Mouse (Mus musculus) limb, embryonic 13.5 days (tissue): ENCODE measurements around the gene Anks1b. TPM values are rescaled to one million over a fixed set of nuclear protein-coding genes. Genes with fewer than 3 reads are reported as not detected.

Experiments used
- ATAC-seq: fragments of 200-750 bp; cut with Nextera tagmentation; 2 replicates; pipeline ENCODE4 v1.8.0; 2017; ENCODE audit warnings: low read depth, moderate number of reproducible peaks, moderate TSS enrichment; ENCODE audit not compliant: low FRiP score
- H3K27ac ChIP-seq: fragments of 300-500 bp; sonication (generic); 2 replicates; pipeline ENCODE4 v1.5.1; 2015; ENCODE audit warnings: inconsistent platforms, mild to moderate bottlenecking, moderate library complexity
- H3K27me3 ChIP-seq: fragments of 300-500 bp; sonication (generic); 2 replicates; pipeline ENCODE4 v1.6.1; 2015; ENCODE audit warnings: mild to moderate bottlenecking, inconsistent platforms
- H3K36me3 ChIP-seq: fragments of 300-500 bp; sonication (generic); 2 replicates; pipeline ENCODE4 v1.6.1; 2015; ENCODE audit warnings: inconsistent platforms, mild to moderate bottlenecking, moderate library complexity
- H3K4me1 ChIP-seq: fragments of 300-500 bp; sonication (generic); 2 replicates; pipeline ENCODE4 v1.6.1; 2015; ENCODE audit warnings: inconsistent platforms
- H3K4me2 ChIP-seq: fragments of 300-500 bp; sonication (generic); replicated peaks from 2 replicates; pipeline ENCODE4 v1.6.1; 2015; ENCODE audit warnings: inconsistent platforms, mild to moderate bottlenecking, moderate library complexity
- H3K4me3 ChIP-seq: fragments of 300-500 bp; sonication (generic); 2 replicates; pipeline ENCODE4 v1.5.1; 2015; ENCODE audit warnings: moderate library complexity, mild to moderate bottlenecking, inconsistent platforms
- H3K9ac ChIP-seq: fragments of 300-500 bp; sonication (generic); 2 replicates; pipeline ENCODE4 v1.6.1; 2015; ENCODE audit warnings: mild to moderate bottlenecking, inconsistent platforms
- H3K9me3 ChIP-seq: fragments of 300-500 bp; sonication (generic); 2 replicates; pipeline ENCODE4 v1.6.1; 2016; ENCODE audit warnings: inconsistent platforms
- WGBS: fragments of 180-500 bp; shearing (Covaris S2); methylation state at CpG from one replicate; pipeline ENCODE4 v1.1.7; 2015; 5-methylcytosine and 5-hydroxymethylcytosine counted together
- polyA plus RNA-seq: library from polyadenylated mRNA; unstranded; fragments of >200 nt; fragmentation: Nextera tagmentation; extraction: Ambion mirVana; gene quantifications from 2 replicates; pipeline ENCODE4 v1.2.1, GENCODE M21; 2015

Gene Anks1b
- polyA plus RNA-seq, 1 experiment from 2014 or later, result 2.9 TPM

DNA sequence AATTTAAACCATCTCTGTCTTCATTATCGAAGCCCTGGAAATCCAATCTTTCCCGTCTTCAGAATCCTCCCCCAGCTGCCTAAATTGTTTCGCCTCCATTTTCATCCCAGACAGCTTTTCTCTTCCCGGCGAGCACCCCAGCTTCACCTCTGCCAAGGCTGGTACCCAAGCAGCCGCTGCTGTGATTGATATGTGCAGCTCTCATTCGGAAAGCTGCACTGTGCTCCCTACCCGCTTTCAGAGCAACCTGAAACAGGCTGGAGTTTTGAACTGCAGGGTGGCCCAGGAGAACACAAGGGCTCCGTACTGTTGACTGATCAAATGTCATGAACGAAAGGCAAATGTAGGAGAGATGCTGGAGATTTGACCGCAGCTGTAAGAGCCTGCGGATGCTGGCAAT is 559.2 kb downstream of the Anks1b start:
- H3K4me3 ChIP-seq, result peak overlapping the region; percentile 19
- WGBS, result 29% methylated on average over 12 of the region's 12 CpGs
- H3K4me1 ChIP-seq, result peaks cover 12% of the 10 kb centered on the region
- no peak for ATAC-seq
- no peaks in the 10 kb centered on the region for H3K27me3 ChIP-seq
- H3K9ac ChIP-seq, result no peak overlapping the region
- no peaks in the 10 kb centered on the region for H3K9me3 ChIP-seq
- no peaks in the 10 kb centered on the region for H3K36me3 ChIP-seq
- no peak overlapping the region for H3K27ac ChIP-seq
- H3K4me2 ChIP-seq, result peak overlapping the region; percentile 54

DNA sequence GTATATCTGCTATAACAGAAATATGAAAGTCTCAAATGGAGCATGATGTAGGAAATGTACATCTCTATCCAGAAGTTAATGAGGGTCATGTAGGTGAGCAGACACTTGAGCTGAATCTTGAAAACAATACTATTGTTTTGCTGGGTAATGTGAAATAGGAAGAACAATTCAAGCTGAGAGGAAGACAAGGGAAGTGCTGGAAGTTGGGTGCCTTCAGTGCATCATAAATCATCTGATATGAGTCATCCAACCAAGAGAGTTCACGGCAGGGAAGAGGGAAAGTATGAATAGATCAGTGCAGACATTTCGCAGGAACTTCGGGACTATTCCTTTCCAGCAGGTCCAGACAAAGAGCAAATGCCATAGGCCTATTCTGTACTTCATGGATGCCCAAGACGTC is 567.7 kb downstream of the Anks1b start:
- no peaks in the 10 kb centered on the region for H3K9me3 ChIP-seq

GRCm38 (mm10) chr10:90441656-90442055 is 568.3 kb downstream of the Anks1b start:
- Histone ChIP-seq H3K9ac (no peak overlapping the region), H3K4me1 (no peaks in the 10 kb centered on the region), H3K4me2 (no peak overlapping the region), H3K27me3 (no peaks in the 10 kb centered on the region), H3K4me3 (no peak overlapping the region), H3K36me3 (no peaks in the 10 kb centered on the region), H3K27ac (no peak overlapping the region), H3K9me3 (no peaks in the 10 kb centered on the region)
- 39% methylated on average over 1 of the region's 1 CpGs for WGBS
- no peak for ATAC-seq

More for the DNA sequence above, 567.7 kb downstream of the Anks1b start:
- H3K4me1 ChIP-seq, result no peaks in the 10 kb centered on the region
- no peak overlapping the region for H3K9ac ChIP-seq
- 84% methylated on average over 4 of the region's 4 CpGs for WGBS
- no peaks in the 10 kb centered on the region for H3K27me3 ChIP-seq
- no peak overlapping the region for H3K27ac ChIP-seq
- H3K36me3 ChIP-seq, result no peaks in the 10 kb centered on the region
- no peak overlapping the region for H3K4me2 ChIP-seq
- H3K4me3 ChIP-seq, result no peak overlapping the region
- ATAC-seq, result no peak

- H3K9ac ChIP-seq, result no peak overlapping the region
- H3K4me3 ChIP-seq, result no peak overlapping the region
- H3K4me1 ChIP-seq, result no peaks in the 10 kb centered on the region
- no peaks in the 10 kb centered on the region for H3K9me3 ChIP-seq
- ATAC-seq, result no peak
- 81% methylated on average over 2 of the region's 2 CpGs for WGBS
- H3K4me2 ChIP-seq, result no peak overlapping the region
- H3K27me3 ChIP-seq, result no peaks in the 10 kb centered on the region
- no peaks in the 10 kb centered on the region for H3K36me3 ChIP-seq
- H3K27ac ChIP-seq, result no peak overlapping the region
Measured at GRCm38 (mm10) chr10:90464906-90465305, 591.6 kb downstream of the Anks1b start.

DNA sequence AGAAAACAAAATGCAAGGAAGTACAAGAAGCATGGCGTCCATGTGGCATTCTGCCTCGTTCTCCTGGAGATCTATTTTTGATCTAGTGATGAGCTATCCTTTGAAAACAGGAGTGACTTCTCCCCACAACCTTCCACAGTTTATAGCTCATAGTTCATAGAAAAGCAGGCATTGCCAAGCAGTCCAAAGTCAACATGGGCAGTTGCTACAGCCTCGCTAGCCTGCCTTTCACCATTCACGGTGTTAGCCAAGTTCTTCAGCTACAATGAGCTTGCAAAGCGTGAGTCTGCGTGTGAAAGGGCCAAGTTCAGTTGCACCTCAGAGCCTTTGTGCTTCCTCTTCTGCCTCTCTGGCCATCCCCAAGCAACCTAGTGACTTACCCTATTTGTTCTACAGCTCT is 592.1 kb downstream of the Anks1b start:
- Histone ChIP-seq H3K4me1 (no peaks in the 10 kb centered on the region), H3K9ac (no peak overlapping the region), H3K9me3 (no peaks in the 10 kb centered on the region), H3K27ac (no peak overlapping the region), H3K27me3 (no peaks in the 10 kb centered on the region), H3K36me3 (no peaks in the 10 kb centered on the region), H3K4me2 (no peak overlapping the region), H3K4me3 (no peak overlapping the region)
- no peak for ATAC-seq
- WGBS, result 84% methylated on average over 6 of the region's 6 CpGs

DNA sequence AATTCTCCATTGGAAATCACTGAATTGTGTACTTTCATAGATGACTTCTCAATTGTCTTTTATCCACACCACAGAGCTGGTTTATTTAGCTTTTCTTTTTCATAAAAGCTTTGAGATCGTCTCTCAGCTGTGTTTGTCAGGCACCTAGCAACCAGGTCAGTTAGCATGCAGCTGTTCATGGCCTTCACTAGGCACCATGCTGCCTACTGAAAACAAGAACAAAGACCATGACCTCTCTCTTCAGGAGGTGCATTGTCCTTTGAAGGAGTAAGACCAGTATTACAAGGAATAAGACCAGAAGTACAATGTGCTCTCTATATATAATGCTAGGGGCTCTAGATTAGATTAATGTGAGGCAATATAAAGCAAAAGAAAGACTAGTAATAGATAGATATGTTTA is 594.2 kb downstream of the Anks1b start:
- ATAC-seq, result no peak
- no peaks in the 10 kb centered on the region for H3K9me3 ChIP-seq
- no peaks in the 10 kb centered on the region for H3K4me1 ChIP-seq
- H3K4me2 ChIP-seq, result no peak overlapping the region
- H3K36me3 ChIP-seq, result no peaks in the 10 kb centered on the region
- H3K27ac ChIP-seq, result no peak overlapping the region
- H3K27me3 ChIP-seq, result no peaks in the 10 kb centered on the region
- 63% methylated on average over 1 of the region's 1 CpGs for WGBS
- H3K9ac ChIP-seq, result no peak overlapping the region
- H3K4me3 ChIP-seq, result no peak overlapping the region

GRCm38 (mm10) chr10:90493436-90493835 is 620.1 kb downstream of the Anks1b start:
- no peaks in the 10 kb centered on the region for H3K36me3 ChIP-seq
- H3K27ac ChIP-seq, result no peak overlapping the region
- no peaks in the 10 kb centered on the region for H3K4me1 ChIP-seq
- no peak overlapping the region for H3K4me3 ChIP-seq
- no peak overlapping the region for H3K4me2 ChIP-seq
- H3K9ac ChIP-seq, result no peak overlapping the region
- no peaks in the 10 kb centered on the region for H3K27me3 ChIP-seq
- WGBS, result 88% methylated on average over 7 of the region's 7 CpGs
- no peak for ATAC-seq
- H3K9me3 ChIP-seq, result no peaks in the 10 kb centered on the region

DNA sequence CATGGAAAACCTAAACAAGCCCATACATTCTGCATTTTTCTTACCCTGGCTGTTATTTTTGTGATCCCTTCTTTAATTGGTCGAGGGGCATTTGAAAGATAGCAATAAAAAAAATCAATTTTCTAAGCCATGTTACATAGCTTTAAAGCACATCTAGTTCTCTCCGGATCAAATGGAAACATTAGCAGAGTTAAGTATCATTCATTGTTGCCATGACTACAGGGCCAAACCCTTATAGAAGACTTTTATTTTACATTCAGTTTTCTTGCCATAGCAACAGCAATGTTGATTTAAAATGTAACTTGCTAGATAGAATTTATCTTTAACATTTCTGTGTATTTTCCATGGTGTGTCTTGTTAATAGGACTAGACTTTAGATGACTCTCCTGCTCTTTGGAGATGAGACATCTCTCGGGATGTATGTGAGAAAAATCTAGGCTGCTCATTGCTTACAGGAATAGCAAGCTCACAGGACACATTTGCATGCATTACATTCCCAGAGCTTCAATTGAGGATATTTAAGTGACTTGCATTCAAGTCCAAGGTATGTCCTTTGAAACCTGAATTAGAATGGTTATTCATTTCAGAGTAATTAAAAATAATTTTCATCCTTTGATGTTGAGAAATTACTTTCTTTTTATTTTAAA is 620.8 kb downstream of the Anks1b start:
- Histone ChIP-seq H3K9me3 (no peaks in the 10 kb centered on the region), H3K4me3 (no peak overlapping the region), H3K27me3 (no peaks in the 10 kb centered on the region), H3K4me2 (no peak overlapping the region), H3K4me1 (no peaks in the 10 kb centered on the region), H3K36me3 (no peaks in the 10 kb centered on the region), H3K9ac (no peak overlapping the region), H3K27ac (no peak overlapping the region)
- 84% methylated on average over 3 of the region's 3 CpGs for WGBS
- ATAC-seq, result no peak

DNA sequence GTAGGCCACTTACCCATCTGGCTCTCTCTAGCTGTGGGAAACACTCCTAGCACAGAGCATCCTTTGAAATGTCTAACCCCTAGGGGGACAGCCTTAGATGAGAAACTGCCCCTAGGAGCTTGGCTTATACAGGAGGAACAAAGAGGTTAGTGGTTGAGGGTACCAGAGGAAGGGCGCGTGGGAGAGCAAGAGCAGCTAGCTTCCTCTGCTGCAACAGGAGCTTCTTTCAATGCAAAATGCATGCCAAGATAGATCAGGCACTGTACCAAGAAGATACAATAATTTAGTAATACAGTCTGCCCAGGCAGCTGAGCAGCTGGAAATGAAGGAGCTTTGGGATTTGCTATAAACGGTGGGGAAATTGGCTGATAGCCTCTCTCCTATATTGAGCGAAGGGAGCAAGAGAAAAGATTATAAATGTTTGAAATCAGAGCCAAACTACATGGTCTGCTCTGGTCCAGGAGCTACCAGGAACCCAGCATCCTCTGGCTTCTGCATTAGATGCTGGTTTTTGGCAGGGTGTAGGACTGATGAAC is 621.7 kb downstream of the Anks1b start:
- Histone ChIP-seq H3K9ac (no peak overlapping the region), H3K4me1 (no peaks in the 10 kb centered on the region), H3K9me3 (no peaks in the 10 kb centered on the region), H3K27ac (no peak overlapping the region), H3K27me3 (no peaks in the 10 kb centered on the region), H3K36me3 (no peaks in the 10 kb centered on the region), H3K4me3 (no peak overlapping the region), H3K4me2 (no peak overlapping the region)
- ATAC-seq, result no peak
- 78% methylated on average over 4 of the region's 4 CpGs for WGBS

- ATAC-seq, result no peak
- Histone ChIP-seq H3K9me3 (no peaks in the 10 kb centered on the region), H3K27me3 (no peaks in the 10 kb centered on the region), H3K4me3 (no peak overlapping the region), H3K9ac (no peak overlapping the region), H3K4me1 (no peaks in the 10 kb centered on the region), H3K4me2 (no peak overlapping the region), H3K36me3 (no peaks in the 10 kb centered on the region), H3K27ac (no peak overlapping the region)
- 56% methylated on average over 1 of the region's 1 CpGs for WGBS
Measured at GRCm38 (mm10) chr10:90507561-90507960, 634.3 kb downstream of the Anks1b start.

GRCm38 (mm10) chr10:90512801-90513200 is 639.5 kb downstream of the Anks1b start:
- Histone ChIP-seq H3K9me3 (peaks cover 3% of the 10 kb centered on the region; the same call in 1 of the 2 replicates), H3K4me1 (no peaks in the 10 kb centered on the region), H3K9ac (no peak overlapping the region), H3K27me3 (no peaks in the 10 kb centered on the region), H3K36me3 (no peaks in the 10 kb centered on the region), H3K27ac (no peak overlapping the region), H3K4me3 (no peak overlapping the region), H3K4me2 (no peak overlapping the region)
- 79% methylated on average over 9 of the region's 9 CpGs for WGBS
- no peak for ATAC-seq

DNA sequence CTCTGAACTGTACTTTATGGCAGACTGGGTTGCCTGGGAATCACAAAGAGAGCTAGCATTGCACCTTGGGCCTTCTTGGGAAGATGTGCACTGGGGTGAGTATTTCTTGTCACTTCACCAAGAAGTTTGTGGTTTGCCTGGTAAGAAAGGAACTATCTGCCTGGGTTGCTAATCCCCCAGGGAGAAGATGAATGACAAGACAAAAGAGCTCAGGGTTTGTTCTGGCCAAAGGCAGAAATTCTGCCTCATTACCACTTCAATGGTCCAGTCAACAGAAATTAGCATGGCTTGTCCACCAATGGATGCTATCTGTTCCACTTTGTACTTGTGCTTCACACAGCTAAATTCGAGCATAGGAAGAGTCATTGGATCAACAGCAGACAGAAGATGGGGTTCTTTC is 658.5 kb downstream of the Anks1b start:
- H3K4me2 ChIP-seq, result no peak overlapping the region
- H3K27me3 ChIP-seq, result no peaks in the 10 kb centered on the region
- no peak overlapping the region for H3K4me3 ChIP-seq
- H3K9ac ChIP-seq, result no peak overlapping the region
- H3K27ac ChIP-seq, result no peak overlapping the region
- 68% methylated on average over 1 of the region's 1 CpGs for WGBS
- no peak for ATAC-seq
- H3K9me3 ChIP-seq, result no peaks in the 10 kb centered on the region
- no peaks in the 10 kb centered on the region for H3K36me3 ChIP-seq
- H3K4me1 ChIP-seq, result no peaks in the 10 kb centered on the region

DNA sequence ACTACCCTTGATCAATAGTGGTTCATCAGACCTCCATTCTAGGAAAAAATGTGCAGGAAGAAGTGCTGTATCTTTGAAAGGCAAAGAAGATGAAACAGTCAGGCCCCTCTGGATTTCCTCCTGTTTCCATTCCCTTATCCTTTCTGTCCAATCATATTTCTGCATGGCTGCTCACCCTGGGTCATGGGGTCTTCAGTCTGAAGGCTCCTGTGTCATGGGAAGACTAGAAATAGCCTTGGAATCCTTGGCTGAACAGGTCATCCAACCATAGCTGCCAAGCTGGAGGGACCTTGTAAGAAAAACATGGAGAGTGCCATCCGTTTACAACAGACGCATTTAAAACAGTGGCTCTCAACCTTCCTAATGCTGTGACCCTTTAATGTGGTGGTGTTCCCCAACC is 662.1 kb downstream of the Anks1b start:
- H3K27me3 ChIP-seq, result no peaks in the 10 kb centered on the region
- H3K9ac ChIP-seq, result no peak overlapping the region
- no peak for ATAC-seq
- no peaks in the 10 kb centered on the region for H3K36me3 ChIP-seq
- H3K4me1 ChIP-seq, result no peaks in the 10 kb centered on the region
- no peak overlapping the region for H3K27ac ChIP-seq
- no peak overlapping the region for H3K4me2 ChIP-seq
- no peaks in the 10 kb centered on the region for H3K9me3 ChIP-seq
- 93% methylated on average over 2 of the region's 2 CpGs for WGBS
- H3K4me3 ChIP-seq, result no peak overlapping the region
